Mouse (Mus musculus): ENCODE measurements around the gene Asphd1.

DNA sequence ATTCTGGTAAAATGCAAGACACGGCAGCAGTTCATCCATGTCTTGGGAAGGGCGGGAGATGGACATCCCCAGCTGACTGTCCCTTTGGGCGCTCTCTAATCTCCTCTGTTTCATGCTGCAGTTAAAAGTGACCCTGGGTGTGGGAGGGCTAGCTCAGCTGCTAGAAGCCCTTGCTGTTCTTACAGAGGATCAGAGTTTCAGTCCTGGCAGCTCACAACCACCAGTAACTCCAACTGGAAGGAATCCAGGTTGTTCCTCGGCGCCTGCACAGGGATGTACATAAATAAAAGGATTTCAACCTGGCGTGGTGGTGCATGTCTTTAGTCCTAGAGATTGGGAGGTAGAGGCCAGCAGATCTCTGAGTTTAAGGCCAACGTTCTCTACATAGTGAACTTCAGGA lies 33.7 kb upstream of the Asphd1 start:
- TF ChIP-seq POLR2A (IDR thresholded peaks at IDR 0.05; ENCODE audit: extremely low read depth, insufficient read depth, low read length) (no peak), CTCF (IDR thresholded peaks at IDR 0.05; ENCODE audit: extremely low read depth, insufficient read depth, low read length) (no peak)
